Mouse (Mus musculus) inflammation-experienced regulatory T-cells, adult 6 months (primary cell): ENCODE measurements around the gene Sos1. TPM values are rescaled to one million over a fixed set of nuclear protein-coding genes. Genes with fewer than 3 reads are reported as not detected.
"Not testable (repeated sequence)": the region's sequence is repeated elsewhere in the genome, so short reads cannot be mapped to it uniquely, and the experiment has no call there.

ENCODE experiments used
- ATAC-seq: one replicate; pipeline ENCODE4 v1.8.0; 2017
- polyA plus RNA-seq, 3 experiments: library from polyadenylated mRNA; unstranded; fragments of 100-300 nt; shearing (Covaris generic); gene quantifications; one replicate each; pipeline ENCODE4 v1.2.1; 2017

Gene Sos1
- polyA plus RNA-seq, 3 experiments from 2014 or later, result 4.4 to 5.7 (median 5.6) TPM

- peak; percentile 86 for ATAC-seq
Observed at GRCm38 (mm10) chr17:80418572-80419210, 61.6 kb downstream of the Sos1 start.

- ATAC-seq, result no peak
Observed at GRCm38 (mm10) chr17:80411182-80411581, 69.1 kb downstream of the Sos1 start.

- ATAC-seq, result no peak
Observed at GRCm38 (mm10) chr17:80398243-80398642, 82.0 kb downstream of the Sos1 start.

- ATAC-seq, result peak; percentile 98
Observed at GRCm38 (mm10) chr17:80391423-80392403, 88.5 kb downstream of the Sos1 start.

- ATAC-seq, result no peak
Observed at GRCm38 (mm10) chr17:80390024-80390423, 90.2 kb downstream of the Sos1 start.

- ATAC-seq, result no peak
Observed at GRCm38 (mm10) chr17:80385671-80386070, 94.6 kb downstream of the Sos1 start.

GRCm38 (mm10) chr17:80378386-80378785 lies 101.9 kb downstream of the Sos1 start:
- not testable (repeated sequence) for ATAC-seq

- peak; percentile 67 for ATAC-seq
Observed at GRCm38 (mm10) chr17:80373726-80374096, 106.5 kb downstream of the Sos1 start.

GRCm38 (mm10) chr17:80372989-80373725 lies 107.1 kb downstream of the Sos1 start, which contains the start of gene Gm10190:
Gene Gm10190 (minus strand): TSS chr17:80373541.
- ATAC-seq, result peak; percentile 97

GRCm38 (mm10) chr17:80368606-80369005 lies 111.6 kb downstream of the Sos1 start:
- no peak for ATAC-seq

GRCm38 (mm10) chr17:80367276-80367675 lies 113.0 kb downstream of the Sos1 start:
- no peak for ATAC-seq

- ATAC-seq, result no peak
Observed at GRCm38 (mm10) chr17:80360245-80360644, 120.0 kb downstream of the Sos1 start.

- no peak for ATAC-seq
Observed at GRCm38 (mm10) chr17:80347234-80347633, 133.0 kb downstream of the Sos1 start.

- no peak for ATAC-seq
Observed at GRCm38 (mm10) chr17:80346591-80347125, 133.6 kb downstream of the Sos1 start.

- ATAC-seq, result no peak
Observed at GRCm38 (mm10) chr17:80345277-80345676, 135.0 kb downstream of the Sos1 start.

Other genes with a start within 250 kb of the Sos1 start
- gene Morn2, start 190.2 kb downstream of the Sos1 start, polyA plus RNA-seq, result 1 to 10 TPM; 1.1 to 3.8 (median 2.1) TPM
- gene Dhx57, start 190.0 kb downstream of the Sos1 start, polyA plus RNA-seq, result 10 to 100 TPM in 1 of 3 experiments, 1 to 10 TPM in 2; 7.1 to 10.5 (median 7.7) TPM
- under 1 TPM in 1 of 3 experiments, not detected in 2; 0.95 TPM for gene Arhgef33, start 173.0 kb downstream of the Sos1 start, polyA plus RNA-seq
- not detected for gene Gm10190, start 106.9 kb downstream of the Sos1 start, polyA plus RNA-seq
- 1 to 10 TPM in 1 of 3 experiments, under 1 TPM in 2; 0.79 to 1.3 (median 0.94) TPM for gene Cdkl4, start 97.4 kb upstream of the Sos1 start, polyA plus RNA-seq
- gene Map4k3, start 248.0 kb upstream of the Sos1 start, polyA plus RNA-seq, result 1 to 10 TPM in 2 of 3 experiments, under 1 TPM in 1; 0.85 to 5.3 (median 4.8) TPM